Mouse (Mus musculus) forebrain, embryonic 11.5 days (tissue): ENCODE measurements around the gene Dlk2. TPM values are rescaled to one million over a fixed set of nuclear protein-coding genes. Genes with fewer than 3 reads are reported as not detected.
A peak's percentile ranks its signal among the peaks of the same experiment; 100 is the strongest.

Source experiments
- ATAC-seq: fragments of 200-750 bp; cut with Nextera tagmentation; replicated peaks from 2 replicates; pipeline ENCODE4 v1.8.0; 2017; ENCODE audit warnings: moderate TSS enrichment; ENCODE audit not compliant: low FRiP score
- DNase-seq: peaks from one replicate; pipeline ENCODE4 v3.0.0-alpha.2; 2017; ENCODE audit warnings: low spot score
- H3K27ac ChIP-seq: fragments of 300-500 bp; sonication (generic); 2 replicates; pipeline ENCODE4 v1.5.1; 2014; ENCODE audit warnings: low read depth, low read length
- H3K27me3 ChIP-seq: fragments of 300-500 bp; sonication (generic); 2 replicates; pipeline ENCODE4 v1.6.1; 2014; ENCODE audit warnings: mild to moderate bottlenecking, low read length, mixed read lengths; ENCODE audit not compliant: control insufficient read depth, insufficient read depth
- H3K36me3 ChIP-seq: fragments of 300-500 bp; sonication (generic); 2 replicates; pipeline ENCODE4 v1.6.1; 2014; ENCODE audit warnings: mild to moderate bottlenecking, low read length, moderate library complexity, mixed read lengths; ENCODE audit not compliant: control insufficient read depth, insufficient read depth
- H3K4me1 ChIP-seq: fragments of 300-500 bp; sonication (generic); replicated peaks from 2 replicates; pipeline ENCODE4 v1.6.1; 2014; ENCODE audit warnings: low read length, mixed read lengths; ENCODE audit not compliant: control insufficient read depth, insufficient read depth
- H3K4me2 ChIP-seq: fragments of 300-500 bp; sonication (generic); 2 replicates; pipeline ENCODE4 v1.6.1; 2014; ENCODE audit warnings: low read depth, mild to moderate bottlenecking, low read length, moderate library complexity, mixed read lengths; ENCODE audit not compliant: severe bottlenecking
- H3K4me3 ChIP-seq: fragments of 300-500 bp; sonication (generic); 2 replicates; pipeline ENCODE4 v1.5.1; 2014; ENCODE audit warnings: low read depth, low read length
- H3K9ac ChIP-seq: fragments of 300-500 bp; sonication (generic); 2 replicates; pipeline ENCODE4 v1.6.1; 2014; ENCODE audit warnings: low read length
- H3K9me3 ChIP-seq: fragments of 300-500 bp; sonication (generic); 2 replicates; pipeline ENCODE4 v1.6.1; 2016; ENCODE audit warnings: low read length, mixed read lengths; ENCODE audit not compliant: control insufficient read depth
- WGBS: fragments of 180-500 bp; shearing (Covaris S2); extraction: QIAGEN DNeasy Blood & Tissue Kit; methylation state at CpG from one replicate; pipeline ENCODE4 v1.1.7; 2014; 5-methylcytosine and 5-hydroxymethylcytosine counted together
- polyA plus RNA-seq: library from polyadenylated mRNA; unstranded; fragments of >200 nt; fragmentation: Nextera tagmentation; extraction: Ambion mirVana; gene quantifications from 2 replicates; pipeline ENCODE4 v1.2.1, GENCODE M21; 2014

The Dlk2 gene
- polyA plus RNA-seq, 1 experiment from 2014 or later = 1.2 TPM

DNA sequence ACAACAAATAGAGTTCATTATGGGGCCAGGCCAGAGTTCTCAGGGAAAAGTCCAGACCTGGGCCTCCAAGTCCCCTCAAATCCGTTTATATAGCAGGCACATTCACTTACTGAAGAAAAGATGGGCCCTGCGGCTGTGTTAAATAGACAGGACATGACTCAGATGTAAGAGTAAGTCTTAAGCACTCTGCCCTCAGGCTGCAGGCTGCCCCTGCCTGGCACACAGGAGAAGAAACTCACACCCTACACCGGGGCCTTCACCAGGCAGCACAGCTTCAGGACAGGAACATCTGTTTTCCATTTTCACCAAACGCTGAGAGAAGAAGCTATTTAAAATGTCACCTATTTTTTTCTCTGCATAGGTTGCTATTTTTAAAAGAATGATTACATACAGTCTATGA lies 19.6 kb upstream of the Dlk2 start:
- ATAC-seq = no peak
- no peaks in the 10 kb centered on the region; the same call in 1 of the 2 replicates for H3K36me3 ChIP-seq
- H3K4me3 ChIP-seq = no peak overlapping the region
- H3K27me3 ChIP-seq = no peaks in the 10 kb centered on the region
- DNase-seq = no peak
- H3K9ac ChIP-seq = no peak overlapping the region
- no peak overlapping the region for H3K4me2 ChIP-seq
- no peak overlapping the region for H3K27ac ChIP-seq
- H3K9me3 ChIP-seq = no peaks in the 10 kb centered on the region
- 79% methylated on average over 4 of the region's 4 CpGs for WGBS
- peaks cover 3% of the 10 kb centered on the region; the same call in 1 of the 2 replicates for H3K4me1 ChIP-seq

DNA sequence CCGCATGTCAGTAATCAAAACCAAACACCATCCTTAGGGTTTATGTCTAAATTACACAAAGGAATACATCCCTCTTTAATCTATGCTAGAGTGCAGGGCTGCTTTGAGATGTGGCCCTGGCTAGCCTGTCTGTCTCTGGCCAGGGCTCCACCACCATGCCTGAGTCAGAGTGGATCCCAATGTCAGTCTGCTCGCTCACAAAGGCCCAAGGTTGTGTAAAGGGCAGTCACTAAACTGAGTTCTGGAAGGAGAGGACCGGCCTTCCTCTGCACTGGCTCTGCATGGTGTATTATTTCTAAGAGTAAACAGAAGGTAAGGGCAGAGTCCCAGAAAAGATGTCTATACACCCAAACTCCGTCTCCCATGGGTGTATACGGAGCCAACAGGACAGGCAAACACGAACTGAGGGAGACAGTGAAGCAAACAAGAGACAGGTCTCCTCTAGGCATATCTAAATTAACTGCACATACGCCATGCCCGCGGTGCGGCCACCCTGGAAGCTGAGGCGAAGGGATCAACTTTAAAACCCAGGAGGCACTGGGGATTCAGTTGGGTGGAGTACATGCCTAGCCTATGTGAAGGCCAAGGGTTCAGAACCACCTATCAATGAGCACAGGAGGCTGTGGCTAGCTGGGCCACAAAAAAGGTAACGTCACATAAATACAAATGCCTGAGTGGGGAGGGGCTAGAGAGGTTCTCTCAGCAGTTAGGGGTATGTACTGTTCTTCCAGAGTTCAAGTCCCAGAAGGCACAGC lies 19.0 kb upstream of the Dlk2 start:
- no peaks in the 10 kb centered on the region for H3K27me3 ChIP-seq
- no peak overlapping the region for H3K27ac ChIP-seq
- ATAC-seq (no peak), DNase-seq (no peak)
- peaks cover 4% of the 10 kb centered on the region; the same call in 1 of the 2 replicates for H3K4me1 ChIP-seq
- H3K9ac ChIP-seq = no peak overlapping the region
- no peaks in the 10 kb centered on the region for H3K9me3 ChIP-seq
- 84% methylated on average over 12 of the region's 12 CpGs for whole genome bisulfite sequencing
- no peak overlapping the region for H3K4me2 ChIP-seq
- H3K36me3 ChIP-seq = no peaks in the 10 kb centered on the region; the same call in 1 of the 2 replicates
- no peak overlapping the region for H3K4me3 ChIP-seq

DNA sequence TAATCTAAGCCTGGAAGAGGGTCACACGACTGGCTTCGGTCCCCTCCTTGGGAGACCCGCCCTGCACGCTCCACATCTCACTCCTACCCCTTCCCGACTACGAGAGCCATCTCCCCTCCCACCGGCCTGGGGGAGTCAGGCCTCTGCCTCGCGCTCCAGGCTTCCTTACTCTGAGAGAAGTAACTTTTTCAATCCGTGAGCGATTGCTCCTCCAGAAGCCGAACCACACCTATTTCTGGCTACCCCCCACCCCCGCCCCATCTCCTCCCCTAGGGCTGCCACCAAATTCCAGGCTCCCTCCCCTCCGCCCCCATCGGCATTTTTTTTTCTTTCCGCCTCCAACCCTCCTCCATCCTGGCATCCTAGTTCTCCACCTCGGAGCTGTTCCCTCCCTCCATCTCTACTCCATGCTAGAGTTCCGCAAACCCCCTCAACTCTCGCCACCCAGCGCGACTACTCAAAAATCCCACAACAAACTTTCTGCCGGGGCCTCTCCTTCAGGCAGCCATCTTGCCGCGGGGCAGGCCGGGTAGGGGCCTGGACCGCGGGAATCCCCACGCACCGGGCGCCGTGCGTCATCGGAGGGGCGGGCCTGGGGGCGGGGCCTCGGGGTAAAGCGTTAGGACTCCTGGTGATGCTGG lies 14.6 kb upstream of the Dlk2 start, which contains the start of gene Tjap1:
Gene Tjap1, minus strand, starts transcription at position 544 of the 641 bp plus-strand sequence.
- no peaks in the 10 kb centered on the region for H3K27me3 ChIP-seq
- H3K27ac ChIP-seq = peak within 1 kb of the TSS; percentile 60; the same call in 1 of the 2 replicates
- peak; percentile 97 for DNase-seq
- H3K4me1 ChIP-seq = peaks cover 6% of the 10 kb centered on the region; the same call in 1 of the 2 replicates
- no peaks in the 10 kb centered on the region; the same call in 1 of the 2 replicates for H3K36me3 ChIP-seq
- WGBS = under 1% methylated on average over 36 of the region's 37 CpGs
- peak within 1 kb of the TSS; percentile 73 for H3K4me2 ChIP-seq
- ATAC-seq = peak; percentile 98
- no peaks in the 10 kb centered on the region for H3K9me3 ChIP-seq
- H3K4me3 ChIP-seq = peak within 1 kb of the TSS; percentile 73
- H3K9ac ChIP-seq = peak within 1 kb of the TSS; percentile 65

DNA sequence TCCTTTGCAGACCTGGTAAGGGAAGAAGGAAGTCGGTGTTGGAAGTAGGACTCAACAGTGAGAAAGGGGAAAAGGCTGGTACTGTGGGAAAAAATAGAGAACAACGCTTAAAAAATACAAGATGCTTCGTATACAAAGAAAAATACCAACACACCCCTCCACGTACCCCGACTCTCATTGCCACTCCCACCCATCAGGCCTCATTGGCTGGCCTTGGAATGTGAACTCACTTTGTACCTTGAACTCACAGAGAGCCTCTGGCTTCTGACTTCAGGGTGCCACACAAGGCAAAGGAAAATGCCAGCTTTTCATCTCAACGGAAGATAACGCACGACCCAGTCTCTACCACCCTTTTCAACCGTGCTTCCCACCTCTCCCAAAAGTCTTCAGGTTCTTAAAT lies 14.1 kb upstream of the Dlk2 start:
- ATAC-seq = peak; percentile 74
- no peak overlapping the region for H3K27ac ChIP-seq
- WGBS = 22% methylated on average over 9 of the region's 9 CpGs

GRCm38 (mm10) chr17:46283911-46284310 lies 13.3 kb upstream of the Dlk2 start:
- Histone ChIP-seq H3K4me2 (no peak overlapping the region), H3K4me1 (peaks cover 8% of the 10 kb centered on the region; the same call in 1 of the 2 replicates), H3K9ac (no peak overlapping the region), H3K27ac (no peak overlapping the region), H3K27me3 (no peaks in the 10 kb centered on the region), H3K4me3 (no peak overlapping the region), H3K36me3 (no peaks in the 10 kb centered on the region; the same call in 1 of the 2 replicates), H3K9me3 (no peaks in the 10 kb centered on the region)
- ATAC-seq (no peak), DNase-seq (peak; percentile 35)
- 86% methylated on average over 8 of the region's 8 CpGs for WGBS

More for the DNA sequence above, 14.1 kb upstream of the Dlk2 start:
- Histone ChIP-seq H3K27me3 (no peaks in the 10 kb centered on the region), H3K4me2 (peak overlapping the region; percentile 73; the same call in 1 of the 2 replicates), H3K9me3 (no peaks in the 10 kb centered on the region), H3K9ac (peak overlapping the region; percentile 65; the same call in 1 of the 2 replicates), H3K36me3 (no peaks in the 10 kb centered on the region; the same call in 1 of the 2 replicates), H3K4me1 (peaks cover 8% of the 10 kb centered on the region; the same call in 1 of the 2 replicates), H3K4me3 (peak overlapping the region; percentile 73)
- no peak for DNase-seq

GRCm38 (mm10) chr17:46284653-46285052 lies 12.6 kb upstream of the Dlk2 start:
- WGBS = 71% methylated on average over 7 of the region's 7 CpGs
- Histone ChIP-seq H3K4me3 (no peak overlapping the region), H3K27ac (no peak overlapping the region), H3K9ac (no peak overlapping the region), H3K4me1 (peaks cover 8% of the 10 kb centered on the region; the same call in 1 of the 2 replicates), H3K9me3 (no peaks in the 10 kb centered on the region), H3K36me3 (no peaks in the 10 kb centered on the region; the same call in 1 of the 2 replicates), H3K4me2 (no peak overlapping the region), H3K27me3 (no peaks in the 10 kb centered on the region)
- DNase-seq = peak; percentile 35
- ATAC-seq = no peak

GRCm38 (mm10) chr17:46285407-46285806 lies 11.8 kb upstream of the Dlk2 start:
- no peak for DNase-seq
- H3K27ac ChIP-seq = no peak overlapping the region
- H3K9me3 ChIP-seq = no peaks in the 10 kb centered on the region

DNA sequence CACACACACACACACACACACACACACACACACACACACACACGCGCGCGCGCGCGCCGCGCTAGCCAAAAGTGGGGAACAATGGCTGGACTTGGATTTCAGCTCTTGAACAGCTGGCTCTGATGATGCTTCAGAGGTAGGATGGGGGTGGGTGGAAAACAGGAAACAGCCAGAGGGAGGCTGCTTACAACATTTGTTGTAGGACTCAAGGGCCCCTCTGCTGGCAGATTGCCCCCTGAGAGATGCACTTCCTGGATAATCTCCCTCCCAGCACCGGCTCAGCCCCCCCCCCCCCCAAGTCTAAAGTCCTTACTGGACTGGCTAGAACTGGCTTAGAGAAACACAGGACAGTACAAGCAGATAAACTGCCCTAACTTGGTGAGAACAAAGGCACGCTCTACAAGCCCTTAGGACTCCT lies 9.5 kb upstream of the Dlk2 start:
- H3K4me3 ChIP-seq = no peak overlapping the region
- H3K9me3 ChIP-seq = no peaks in the 10 kb centered on the region
- H3K27ac ChIP-seq = no peak overlapping the region
- no peak overlapping the region for H3K9ac ChIP-seq
- ATAC-seq (no peak), DNase-seq (peak; percentile 46)
- H3K27me3 ChIP-seq = no peaks in the 10 kb centered on the region
- whole genome bisulfite sequencing = 73% methylated on average over 11 of the region's 11 CpGs
- no peak overlapping the region for H3K4me2 ChIP-seq
- H3K36me3 ChIP-seq = no peaks in the 10 kb centered on the region
- 0 out of 2 replicates have a peak, but pooled peaks cover 5% of the 10 kb centered on the region for H3K4me1 ChIP-seq

More at GRCm38 (mm10) chr17:46285407-46285806, 11.8 kb upstream of the Dlk2 start:
- Histone ChIP-seq H3K36me3 (no peaks in the 10 kb centered on the region; the same call in 1 of the 2 replicates), H3K4me2 (no peak overlapping the region), H3K4me1 (peaks cover 8% of the 10 kb centered on the region; the same call in 1 of the 2 replicates), H3K9ac (no peak overlapping the region), H3K27me3 (no peaks in the 10 kb centered on the region), H3K4me3 (no peak overlapping the region)
- WGBS = 78% methylated on average over 6 of the region's 6 CpGs
- ATAC-seq = no peak
